Mouse (Mus musculus) mature B cell (primary cell): ENCODE measurements at regions not wholly inside any gene's neighbourhood (a gene's known extent, or its start where the extent isn't known, plus 50 kb on each side); places are given as distances from the start of the nearest gene placed in this dataset.

Source experiments
- in situ Hi-C: fragments of 300-500 bp; cut with MboI; formaldehyde crosslinking; loops from 2 replicates; pipeline ENCODE4 v1.14.3; 2019

- in situ Hi-C loops, result no loop called here
Measured at GRCm38 (mm10) chr11:111706882-111707281, 640.9 kb downstream of the Kcnj2 start.

GRCm38 (mm10) chr11:111715401-111715800 lies 649.4 kb downstream of the Kcnj2 start:
- in situ Hi-C loops, result no loop called here

GRCm38 (mm10) chr11:111722276-111722675 lies 656.3 kb downstream of the Kcnj2 start:
- in situ Hi-C loops, result no loop called here

GRCm38 (mm10) chr11:111728148-111728547 lies 662.2 kb downstream of the Kcnj2 start:
- in situ Hi-C loops, result no loop called here

GRCm38 (mm10) chr11:111732096-111732495 lies 666.1 kb downstream of the Kcnj2 start:
- in situ Hi-C loops, result no loop called here

- in situ Hi-C loops, result no loop called here
Measured at GRCm38 (mm10) chr11:111735446-111735845, 669.5 kb downstream of the Kcnj2 start.

- in situ Hi-C loops, result no loop called here
Measured at GRCm38 (mm10) chr11:111735961-111736360, 670.0 kb downstream of the Kcnj2 start.

GRCm38 (mm10) chr11:111743356-111743755 lies 677.4 kb downstream of the Kcnj2 start:
- in situ Hi-C loops, result no loop called here

- in situ Hi-C loops, result no loop called here
Measured at GRCm38 (mm10) chr11:111747262-111747946, 681.4 kb downstream of the Kcnj2 start.

- in situ Hi-C loops, result no loop called here
Measured at GRCm38 (mm10) chr11:111747947-111748322, 682.0 kb downstream of the Kcnj2 start.

GRCm38 (mm10) chr11:111748496-111748895 lies 682.5 kb downstream of the Kcnj2 start:
- in situ Hi-C loops, result no loop called here

- in situ Hi-C loops, result no loop called here
Measured at GRCm38 (mm10) chr11:111754735-111755134, 688.8 kb downstream of the Kcnj2 start.

GRCm38 (mm10) chr11:111763081-111763480 lies 697.1 kb downstream of the Kcnj2 start:
- in situ Hi-C loops, result no loop called here

GRCm38 (mm10) chr11:111766371-111767011 lies 700.5 kb downstream of the Kcnj2 start:
- in situ Hi-C loops, result no loop called here

- in situ Hi-C loops, result no loop called here
Measured at GRCm38 (mm10) chr11:111767012-111767392, 701.0 kb downstream of the Kcnj2 start.

GRCm38 (mm10) chr11:111774108-111774679 lies 708.2 kb downstream of the Kcnj2 start:
- in situ Hi-C loops, result no loop called here

- in situ Hi-C loops, result no loop called here
Measured at GRCm38 (mm10) chr11:111781321-111781720, 715.4 kb downstream of the Kcnj2 start.

GRCm38 (mm10) chr11:111791267-111791926 lies 725.4 kb downstream of the Kcnj2 start:
- in situ Hi-C loops, result no loop called here

GRCm38 (mm10) chr11:111801033-111801432 lies 735.1 kb downstream of the Kcnj2 start:
- in situ Hi-C loops, result no loop called here

GRCm38 (mm10) chr11:111816176-111816775 lies 750.3 kb downstream of the Kcnj2 start:
- in situ Hi-C loops, result no loop called here

- in situ Hi-C loops, result no loop called here
Measured at GRCm38 (mm10) chr11:111818124-111818523, 752.2 kb downstream of the Kcnj2 start.

- in situ Hi-C loops, result no loop called here
Measured at GRCm38 (mm10) chr11:111820356-111820755, 754.4 kb downstream of the Kcnj2 start.
